Comparison of ENCODE assay signal across 8 mouse cellular contexts in the genomic region with DNA sequence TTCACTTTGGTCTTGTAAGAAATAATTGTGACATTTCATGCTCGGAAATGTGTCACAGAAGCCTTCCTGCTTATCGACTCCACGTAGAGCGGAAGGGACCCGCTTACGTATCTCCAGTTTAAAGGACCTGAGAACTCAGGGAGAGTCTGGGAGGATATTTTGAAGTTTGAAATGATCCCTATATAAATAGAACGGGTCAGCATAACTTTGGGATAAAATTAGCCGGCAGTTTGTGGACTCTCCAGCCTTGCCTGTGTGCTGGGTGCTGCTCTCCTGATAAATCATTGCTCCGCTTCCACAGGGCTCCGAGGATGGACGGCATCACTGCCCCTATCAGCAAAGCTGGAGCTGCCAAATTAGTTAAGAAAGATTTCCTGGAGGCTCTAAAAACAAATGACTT. TPM values are rescaled to one million over a fixed set of nuclear protein-coding genes. Genes with fewer than 3 reads are reported as not detected.
DNase-seq lines count a peak whose midpoint lies in the region; ATAC-seq lines count a peak whose summit lies in the region.

No protein-coding gene starts in this region.

- peak; percentile 42; the same call in 1 of the 2 replicates for ATAC-seq in forebrain, embryonic 13.5 days
- ATAC-seq in hindbrain, embryonic 16.5 days, result 0 out of 2 replicates have a peak, but pooled peaks have one; percentile 50

- H3K27ac ChIP-seq in forebrain, embryonic 13.5 days, result no peak overlapping the region
- no peak overlapping the region for H3K27ac ChIP-seq in hindbrain, embryonic 16.5 days (ENCODE audit: low read depth, low read length)
- peak overlapping the region; percentile 74 for H3K27ac ChIP-seq in midbrain, embryonic 10.5 days (replicated peaks)

- H3K27me3 ChIP-seq in forebrain, embryonic 13.5 days, result peaks cover 5% of the 10 kb centered on the region
- H3K27me3 ChIP-seq in hindbrain, embryonic 16.5 days (replicated peaks; ENCODE audit: control insufficient read depth, insufficient read depth, low read length), result no peaks in the 10 kb centered on the region
- peaks cover 16% of the 10 kb centered on the region; the same call in 1 of the 2 replicates for H3K27me3 ChIP-seq in midbrain, embryonic 10.5 days (ENCODE audit: low read depth, poor library complexity, severe bottlenecking)

- H3K4me1 ChIP-seq in forebrain, embryonic 13.5 days, result peaks cover 35% of the 10 kb centered on the region
- no peaks in the 10 kb centered on the region for H3K4me1 ChIP-seq in hindbrain, embryonic 16.5 days (ENCODE audit: control insufficient read depth, insufficient read depth, low read depth, low read length)
- H3K4me1 ChIP-seq in midbrain, embryonic 10.5 days, result peaks cover 69% of the 10 kb centered on the region

- DNase-seq in gastrocnemius, adult 18-20 months (ENCODE audit: low spot score), result peak; percentile 50
- no peak for DNase-seq in gastrocnemius, postnatal 4 days (ENCODE audit: low spot score in 2 of 2)
- no peak for DNase-seq in midbrain, embryonic 10.5 days (ENCODE audit: low spot score)
- no peak for DNase-seq in thymus, adult 18-20 months
- no peak for DNase-seq in right cerebral cortex, adult 2 months (ENCODE audit: low spot score in 2 of 2)
- DNase-seq in left cerebral cortex, adult 18-20 months (ENCODE audit: low spot score in 2 of 2), result no peak

- WGBS in forebrain, embryonic 13.5 days, result 6% methylated on average over 11 of the region's 11 CpGs
- 16% methylated on average over 11 of the region's 11 CpGs for WGBS in hindbrain, embryonic 16.5 days
- 19% methylated on average over 11 of the region's 11 CpGs for WGBS in midbrain, embryonic 10.5 days

- peak overlapping the region; percentile 58 for H3K4me2 ChIP-seq in forebrain, embryonic 13.5 days
- H3K4me2 ChIP-seq in hindbrain, embryonic 16.5 days (ENCODE audit: low read length), result peak overlapping the region; percentile 55

- H3K9ac ChIP-seq in forebrain, embryonic 13.5 days, result peak overlapping the region; percentile 55; the same call in 1 of the 2 replicates
- H3K9ac ChIP-seq in hindbrain, embryonic 16.5 days (ENCODE audit: low read depth, low read length), result no peak overlapping the region

- no peaks in the 10 kb centered on the region for H3K9me3 ChIP-seq in forebrain, embryonic 13.5 days (replicated peaks)
- no peaks in the 10 kb centered on the region for H3K9me3 ChIP-seq in hindbrain, embryonic 16.5 days (ENCODE audit: control insufficient read depth, low read length)
- no peaks in the 10 kb centered on the region for H3K9me3 ChIP-seq in midbrain, embryonic 10.5 days (replicated peaks)

- H3K36me3 ChIP-seq in forebrain, embryonic 13.5 days (ENCODE audit: poor library complexity, severe bottlenecking), result no peaks in the 10 kb centered on the region
- H3K36me3 ChIP-seq in hindbrain, embryonic 16.5 days (ENCODE audit: control insufficient read depth, insufficient read depth, low read length), result no peaks in the 10 kb centered on the region
- no peaks in the 10 kb centered on the region for H3K36me3 ChIP-seq in midbrain, embryonic 10.5 days

- peak overlapping the region; percentile 30 for H3K4me3 ChIP-seq in forebrain, embryonic 13.5 days
- H3K4me3 ChIP-seq in hindbrain, embryonic 16.5 days (ENCODE audit: low read length), result peak overlapping the region; percentile 30
- H3K4me3 ChIP-seq in midbrain, embryonic 10.5 days, result peak overlapping the region; percentile 48

RNA-seq across cellular contexts. Expression of a gene that starts 7.1 kb away (rescaled TPM):
- 10 to 100 TPM; 13.7 to 15.2 TPM for total RNA-seq in gastrocnemius, adult 18-20 months (2021)
- total RNA-seq in gastrocnemius, postnatal 4 days (2021), result 10 to 100 TPM; 17.1 to 19.7 TPM
- polyA plus RNA-seq in forebrain, embryonic 13.5 days (2015; fragmentation: Nextera tagmentation; extraction: Ambion mirVana), result 22.8 and 25.1 TPM in 2 replicates
- polyA plus RNA-seq in hindbrain, embryonic 16.5 days (2015; fragmentation: Nextera tagmentation; extraction: Ambion mirVana), result 15.4 and 16.9 TPM in 2 replicates
- 25.3 and 25.7 TPM in 2 replicates for polyA plus RNA-seq in midbrain, embryonic 10.5 days (2016; fragmentation: Nextera tagmentation; extraction: Ambion mirVana)
- 1 to 10 TPM in 1 of 2 experiments, under 1 TPM in 1; 0.94 to 1.6 TPM for total RNA-seq in left cerebral cortex, adult 18-20 months (2021)

Comparison
In these comparisons a context has a peak if more than half of its experiments do, and no peak if none do; other contexts are left out.
1. RNA of a gene that starts 7.1 kb away (total RNA-seq): 17.1 to 19.7 TPM in gastrocnemius, postnatal 4 days and 13.7 to 15.2 TPM in gastrocnemius, adult 18-20 months; 0.94 to 1.6 TPM in left cerebral cortex, adult 18-20 months; every median in the first group is over 4 times any median in the second.
2. Peak in every context shown above with its lines, with median percentiles within 50 percentile points of each other: H3K4me3 ChIP-seq.